Mouse (Mus musculus): Measurements from ENCODE around the gene Ppl. TPM values are rescaled to one million over a fixed set of nuclear protein-coding genes. Genes with fewer than 3 reads are reported as not detected.

Ppl gene
- 0.16 and 0.45 TPM in 2 replicates for polyA plus RNA-seq (2012; rRNA removed)

DNA sequence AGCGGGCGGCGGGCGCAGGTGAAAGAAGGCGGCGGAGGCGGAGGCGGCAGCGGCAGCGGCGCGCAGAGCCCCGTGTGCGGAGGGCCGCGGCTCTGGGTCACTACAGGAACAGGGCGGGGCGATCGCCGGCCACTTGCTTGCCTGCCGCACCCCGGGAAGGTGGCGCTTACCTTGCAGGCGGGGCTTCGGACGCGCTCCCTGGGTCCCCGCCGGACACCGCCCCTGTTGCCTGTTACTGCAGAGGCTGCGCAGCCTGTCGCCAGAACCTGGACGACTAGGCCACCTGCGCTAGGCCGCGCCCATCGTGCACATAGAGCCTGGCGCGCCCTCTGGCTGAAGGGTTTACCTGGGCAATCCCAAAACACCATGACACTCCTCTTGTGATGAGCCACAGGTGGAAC lies at the start of gene Ppl:
Gene Ppl, minus strand, starts transcription at position 21 of the 401 bp plus-strand sequence.
- H3K27me3 ChIP-seq (ENCODE audit: control insufficient read depth, insufficient read depth, low read length): no peaks in the 10 kb centered on the region
- TF ChIP-seq CTCF (IDR thresholded peaks at IDR 0.05; ENCODE audit: control insufficient read depth, insufficient read depth, insufficient replicate concordance, low read depth, low read length): no peak
- TF ChIP-seq POLR2A (IDR thresholded peaks at IDR 0.05; ENCODE audit: control insufficient read depth, low read depth, low read length): no peak
- peak within 1 kb of the TSS; percentile 63 for H3K4me3 ChIP-seq (ENCODE audit: control insufficient read depth, low read depth, low read length)
- H3K4me1 ChIP-seq (ENCODE audit: control insufficient read depth, insufficient read depth, low read length): peaks cover 7% of the 10 kb centered on the region
- H3K27ac ChIP-seq (ENCODE audit: control insufficient read depth, insufficient read depth, low read depth, low read length): no peak within 1 kb of the TSS
- H3K36me3 ChIP-seq (ENCODE audit: control insufficient read depth, insufficient read depth, low read length): no peaks in the 10 kb centered on the region

DNA sequence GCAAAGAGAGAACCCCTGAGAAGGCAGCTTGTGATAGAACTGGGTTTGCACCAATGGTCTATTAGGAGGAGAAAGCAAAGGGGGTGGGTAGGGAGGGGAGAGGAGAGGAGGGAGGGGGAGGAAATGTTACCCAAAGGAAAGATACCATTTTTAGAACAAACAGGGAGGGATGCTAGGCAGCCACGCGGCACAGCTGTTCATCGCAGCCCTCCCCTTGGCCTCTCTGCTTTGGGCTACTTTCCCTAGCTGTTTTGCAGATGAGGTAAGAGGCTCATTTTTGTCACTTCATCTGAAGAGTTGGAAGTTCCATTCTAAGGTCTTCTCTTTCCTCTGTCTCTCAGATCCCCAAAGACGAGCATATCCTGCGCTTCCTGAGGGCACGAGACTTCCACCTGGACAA lies 40.4 kb upstream of the Ppl start:
- TF ChIP-seq CTCF (IDR thresholded peaks at IDR 0.05; ENCODE audit: control insufficient read depth, insufficient read depth, insufficient replicate concordance, low read depth, low read length) (no peak), POLR2A (IDR thresholded peaks at IDR 0.05; ENCODE audit: control insufficient read depth, low read depth, low read length) (no peak)
- Histone ChIP-seq H3K4me3 (ENCODE audit: control insufficient read depth, low read depth, low read length) (no peak overlapping the region), H3K27ac (ENCODE audit: control insufficient read depth, insufficient read depth, low read depth, low read length) (no peak overlapping the region), H3K27me3 (ENCODE audit: control insufficient read depth, insufficient read depth, low read length) (no peaks in the 10 kb centered on the region), H3K36me3 (ENCODE audit: control insufficient read depth, insufficient read depth, low read length) (no peaks in the 10 kb centered on the region), H3K4me1 (ENCODE audit: control insufficient read depth, insufficient read depth, low read length) (no peaks in the 10 kb centered on the region)

- H3K4me1 ChIP-seq (ENCODE audit: control insufficient read depth, insufficient read depth, low read length): no peaks in the 10 kb centered on the region
- TF ChIP-seq POLR2A (IDR thresholded peaks at IDR 0.05; ENCODE audit: control insufficient read depth, low read depth, low read length) (no peak), CTCF (IDR thresholded peaks at IDR 0.05; ENCODE audit: control insufficient read depth, insufficient read depth, insufficient replicate concordance, low read depth, low read length) (no peak)
- no peaks in the 10 kb centered on the region for H3K36me3 ChIP-seq (ENCODE audit: control insufficient read depth, insufficient read depth, low read length)
- H3K27ac ChIP-seq (ENCODE audit: control insufficient read depth, insufficient read depth, low read depth, low read length): no peak overlapping the region
- H3K27me3 ChIP-seq (ENCODE audit: control insufficient read depth, insufficient read depth, low read length): no peaks in the 10 kb centered on the region
- no peak overlapping the region for H3K4me3 ChIP-seq (ENCODE audit: control insufficient read depth, low read depth, low read length)
Measured at GRCm38 (mm10) chr16:5168829-5169228, 36.6 kb upstream of the Ppl start.

- Histone ChIP-seq H3K36me3 (ENCODE audit: control insufficient read depth, insufficient read depth, low read length) (no peaks in the 10 kb centered on the region), H3K27me3 (ENCODE audit: control insufficient read depth, insufficient read depth, low read length) (no peaks in the 10 kb centered on the region), H3K4me3 (ENCODE audit: control insufficient read depth, low read depth, low read length) (no peak overlapping the region), H3K27ac (ENCODE audit: control insufficient read depth, insufficient read depth, low read depth, low read length) (no peak overlapping the region), H3K4me1 (ENCODE audit: control insufficient read depth, insufficient read depth, low read length) (no peaks in the 10 kb centered on the region)
- TF ChIP-seq CTCF (IDR thresholded peaks at IDR 0.05; ENCODE audit: control insufficient read depth, insufficient read depth, insufficient replicate concordance, low read depth, low read length) (no peak), POLR2A (IDR thresholded peaks at IDR 0.05; ENCODE audit: control insufficient read depth, low read depth, low read length) (no peak)
Measured at GRCm38 (mm10) chr16:5168038-5168437, 35.8 kb upstream of the Ppl start.

- no peaks in the 10 kb centered on the region for H3K27me3 ChIP-seq (ENCODE audit: control insufficient read depth, insufficient read depth, low read length)
- H3K36me3 ChIP-seq (ENCODE audit: control insufficient read depth, insufficient read depth, low read length): no peaks in the 10 kb centered on the region
- no peak overlapping the region for H3K27ac ChIP-seq (ENCODE audit: control insufficient read depth, insufficient read depth, low read depth, low read length)
- H3K4me1 ChIP-seq (ENCODE audit: control insufficient read depth, insufficient read depth, low read length): no peaks in the 10 kb centered on the region
- no peak overlapping the region for H3K4me3 ChIP-seq (ENCODE audit: control insufficient read depth, low read depth, low read length)
- TF ChIP-seq CTCF (IDR thresholded peaks at IDR 0.05; ENCODE audit: control insufficient read depth, insufficient read depth, insufficient replicate concordance, low read depth, low read length) (no peak), POLR2A (IDR thresholded peaks at IDR 0.05; ENCODE audit: control insufficient read depth, low read depth, low read length) (no peak)
Measured at GRCm38 (mm10) chr16:5164327-5164726, 32.1 kb upstream of the Ppl start.

- Histone ChIP-seq H3K27ac (ENCODE audit: control insufficient read depth, insufficient read depth, low read depth, low read length) (no peak overlapping the region), H3K36me3 (ENCODE audit: control insufficient read depth, insufficient read depth, low read length) (no peaks in the 10 kb centered on the region), H3K4me3 (ENCODE audit: control insufficient read depth, low read depth, low read length) (no peak overlapping the region), H3K4me1 (ENCODE audit: control insufficient read depth, insufficient read depth, low read length) (peaks cover 2% of the 10 kb centered on the region; the same call in 1 of the 2 replicates), H3K27me3 (ENCODE audit: control insufficient read depth, insufficient read depth, low read length) (no peaks in the 10 kb centered on the region)
- TF ChIP-seq POLR2A (IDR thresholded peaks at IDR 0.05; ENCODE audit: control insufficient read depth, low read depth, low read length): no peak
Measured at GRCm38 (mm10) chr16:5159248-5159647, 27.0 kb upstream of the Ppl start.

- TF ChIP-seq CTCF (IDR thresholded peaks at IDR 0.05; ENCODE audit: control insufficient read depth, insufficient read depth, insufficient replicate concordance, low read depth, low read length): no peak
- TF ChIP-seq POLR2A (IDR thresholded peaks at IDR 0.05; ENCODE audit: control insufficient read depth, low read depth, low read length): no peak
- H3K27ac ChIP-seq (ENCODE audit: control insufficient read depth, insufficient read depth, low read depth, low read length): no peak overlapping the region
- no peaks in the 10 kb centered on the region for H3K36me3 ChIP-seq (ENCODE audit: control insufficient read depth, insufficient read depth, low read length)
- no peaks in the 10 kb centered on the region for H3K27me3 ChIP-seq (ENCODE audit: control insufficient read depth, insufficient read depth, low read length)
- peaks cover 2% of the 10 kb centered on the region; the same call in 1 of the 2 replicates for H3K4me1 ChIP-seq (ENCODE audit: control insufficient read depth, insufficient read depth, low read length)
- H3K4me3 ChIP-seq (ENCODE audit: control insufficient read depth, low read depth, low read length): no peak overlapping the region
Measured at GRCm38 (mm10) chr16:5157113-5157512, 24.9 kb upstream of the Ppl start.

DNA sequence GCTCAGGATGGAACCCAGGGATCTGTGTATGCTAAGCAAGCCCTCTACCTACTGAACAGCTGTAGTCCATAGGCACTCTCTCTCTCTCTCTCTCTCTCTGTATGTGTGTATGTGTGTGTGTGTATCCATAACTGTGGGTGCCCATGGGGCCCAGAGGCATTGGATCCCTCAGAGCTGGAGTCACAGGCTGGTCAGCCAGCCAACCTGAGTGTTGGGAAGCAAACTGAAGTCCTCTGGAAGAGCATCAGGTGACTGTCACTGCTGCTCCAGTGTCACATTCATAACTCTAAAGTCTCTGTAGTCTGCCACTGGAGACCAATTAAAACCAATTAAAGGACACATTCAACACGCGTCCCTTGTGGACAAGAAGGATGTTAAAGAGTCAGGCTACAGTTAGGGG lies 24.3 kb upstream of the Ppl start:
- Histone ChIP-seq H3K27ac (ENCODE audit: control insufficient read depth, insufficient read depth, low read depth, low read length) (no peak overlapping the region), H3K4me3 (ENCODE audit: control insufficient read depth, low read depth, low read length) (no peak overlapping the region), H3K36me3 (ENCODE audit: control insufficient read depth, insufficient read depth, low read length) (no peaks in the 10 kb centered on the region), H3K27me3 (ENCODE audit: control insufficient read depth, insufficient read depth, low read length) (no peaks in the 10 kb centered on the region), H3K4me1 (ENCODE audit: control insufficient read depth, insufficient read depth, low read length) (peaks cover 2% of the 10 kb centered on the region; the same call in 1 of the 2 replicates)
- TF ChIP-seq POLR2A (IDR thresholded peaks at IDR 0.05; ENCODE audit: control insufficient read depth, low read depth, low read length) (no peak), CTCF (IDR thresholded peaks at IDR 0.05; ENCODE audit: control insufficient read depth, insufficient read depth, insufficient replicate concordance, low read depth, low read length) (no peak)
